Mouse (Mus musculus) ZHBTc4 (cell line): Measurements from ENCODE around the gene Dpep1.

ENCODE experiments used
- DNase-seq: peaks from one replicate; pipeline ENCODE4 v3.0.0-alpha.2; 2011; ENCODE audit warnings: low read depth, low spot score

Dpep1 gene

DNA sequence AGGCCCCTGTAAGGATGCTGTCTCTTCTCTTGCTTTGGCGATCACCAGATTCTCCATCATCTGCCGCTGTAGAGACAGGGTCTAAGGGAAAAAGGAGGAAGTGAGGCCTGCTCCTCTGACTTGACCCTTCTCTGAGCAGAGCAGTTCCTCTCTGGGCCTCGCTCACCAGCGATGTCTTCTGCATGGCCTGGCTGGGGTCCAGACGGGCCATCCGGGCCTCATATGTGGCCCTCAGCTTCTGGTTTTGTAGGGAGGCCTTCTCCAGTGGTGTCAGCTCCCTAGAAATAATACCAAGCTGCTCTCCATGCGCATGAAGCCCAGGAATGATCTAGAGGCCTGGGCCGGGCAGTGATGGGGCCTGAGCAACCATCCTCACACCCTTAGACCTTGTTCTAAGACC lies 62.6 kb downstream of the Dpep1 start:
- no peak for DNase-seq

- no peak for DNase-seq
Observed at GRCm38 (mm10) chr8:123250940-123251339, 64.9 kb downstream of the Dpep1 start.
